Mouse (Mus musculus) heart, adult 8-10 months (tissue): ENCODE results near the gene Col2a1. TPM values are rescaled to one million over a fixed set of nuclear protein-coding genes. Genes with fewer than 3 reads are reported as not detected.

Source experiments
- DNase-seq: peaks from one replicate; pipeline ENCODE4 v3.0.0; 2022; ENCODE audit warnings: low spot score
- total RNA-seq, 4 experiments: library from RNA; stranded (reverse); gene quantifications; 2 replicates each; pipeline ENCODE4 v1.2.4; 2022

Col2a1 gene
- total RNA-seq, 4 experiments from 2014 or later, result 0.06 to 0.19 TPM; not detected in 2

DNA sequence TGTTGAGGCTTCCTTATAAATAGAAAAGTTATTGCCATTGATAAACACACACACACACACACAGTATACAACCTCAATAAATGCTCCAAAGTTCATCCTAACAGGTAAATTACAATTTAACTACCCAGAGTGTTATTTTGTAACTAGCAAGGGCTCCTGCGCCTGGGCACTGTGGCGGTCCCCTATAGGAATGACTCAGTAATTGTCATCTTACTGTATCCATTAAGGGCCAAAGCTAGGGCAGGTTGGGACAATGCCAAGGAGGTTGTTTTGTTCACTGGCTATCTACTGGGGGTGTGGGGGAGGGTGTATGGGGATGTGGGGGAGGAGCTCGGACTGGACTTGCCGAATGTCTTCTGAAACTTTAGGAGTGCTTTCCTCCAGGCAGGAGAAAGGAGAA is 77.5 kb downstream of the Col2a1 start:
- DNase-seq, result no peak

Other genes with a start within 250 kb of the Col2a1 start
- 10 to 100 TPM; 20.5 to 27.4 (median 23.8) TPM for gene Rapgef3, start 236.7 kb downstream of the Col2a1 start, total RNA-seq
- gene Slc48a1, start 226.2 kb downstream of the Col2a1 start, total RNA-seq, result 10 to 100 TPM; 63.6 to 76.6 (median 67.9) TPM
- gene Hdac7, start 160.2 kb downstream of the Col2a1 start, total RNA-seq, result 10 to 100 TPM; 22.9 to 29.0 (median 26.5) TPM
- gene Vdr, start 94.1 kb downstream of the Col2a1 start, total RNA-seq, result 1 to 10 TPM in 3 of 4 experiments, under 1 TPM in 1; 0.98 to 1.6 (median 1.4) TPM
- 10 to 100 TPM; 12.8 to 17.9 (median 14.9) TPM for gene Tmem106c, start 40.5 kb downstream of the Col2a1 start, total RNA-seq
- 1,000 to 10,000 TPM in 1 of 4 experiments, 100 to 1,000 TPM in 3; 958 to 1,060 (median 998) TPM for gene Pfkm, start 87.9 kb upstream of the Col2a1 start, total RNA-seq
- 1 to 10 TPM; 8.4 to 9.5 (median 8.7) TPM for gene Senp1, start 89.0 kb upstream of the Col2a1 start, total RNA-seq
- 100 to 1,000 TPM; 116 to 127 (median 119) TPM for gene Asb8, start 160.9 kb upstream of the Col2a1 start, total RNA-seq
- under 1 TPM; 0.41 to 0.84 (median 0.66) TPM for gene Ccdc184, start 162.5 kb upstream of the Col2a1 start, total RNA-seq
- not detected for gene Olfr288, start 190.8 kb upstream of the Col2a1 start, total RNA-seq
- gene Gm44579, start 216.3 kb upstream of the Col2a1 start, total RNA-seq, result not detected
- gene Olfr287, start 216.4 kb upstream of the Col2a1 start, total RNA-seq, result not detected
- not detected for gene Olfr286, start 229.8 kb upstream of the Col2a1 start, total RNA-seq